Mouse (Mus musculus) A20 (cell line): ENCODE results near the gene Jade1.

Source experiments
- DNase-seq: peaks from one replicate; pipeline ENCODE4 v3.0.0-alpha.2; 2011; ENCODE audit warnings: low read depth, low spot score

Gene Jade1

DNA sequence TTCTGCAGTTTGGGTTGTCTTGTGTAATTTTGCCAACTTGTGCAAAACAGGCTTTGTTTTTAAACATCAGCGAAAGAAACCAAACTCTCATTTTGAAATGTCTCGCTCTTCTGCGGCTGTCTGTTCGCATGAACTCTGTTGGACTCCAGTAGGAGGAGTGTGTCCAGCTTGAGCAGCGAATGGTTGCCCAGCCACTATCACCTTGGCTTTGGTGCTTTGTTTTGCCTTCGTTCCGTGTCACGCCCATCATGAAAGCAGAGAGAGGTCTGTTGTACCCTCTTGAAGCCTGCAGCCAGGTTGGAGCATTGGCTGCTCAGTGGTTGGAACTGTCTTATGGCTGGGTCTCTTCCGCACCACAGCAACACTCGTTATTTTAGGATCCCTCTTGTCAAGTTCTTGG, 43.7 kb downstream of the Jade1 start:
- no peak for DNase-seq

- DNase-seq, result peak; percentile 50
These were observed 44.5 kb downstream of the Jade1 start for GRCm38 (mm10) chr3:41599806-41600589.

- DNase-seq, result no peak
These were observed 45.9 kb downstream of the Jade1 start for GRCm38 (mm10) chr3:41601226-41602020.

- no peak for DNase-seq
These were observed 47.4 kb downstream of the Jade1 start for GRCm38 (mm10) chr3:41602933-41603332.

- no peak for DNase-seq
These were observed 48.0 kb downstream of the Jade1 start for GRCm38 (mm10) chr3:41603470-41604019.

DNA sequence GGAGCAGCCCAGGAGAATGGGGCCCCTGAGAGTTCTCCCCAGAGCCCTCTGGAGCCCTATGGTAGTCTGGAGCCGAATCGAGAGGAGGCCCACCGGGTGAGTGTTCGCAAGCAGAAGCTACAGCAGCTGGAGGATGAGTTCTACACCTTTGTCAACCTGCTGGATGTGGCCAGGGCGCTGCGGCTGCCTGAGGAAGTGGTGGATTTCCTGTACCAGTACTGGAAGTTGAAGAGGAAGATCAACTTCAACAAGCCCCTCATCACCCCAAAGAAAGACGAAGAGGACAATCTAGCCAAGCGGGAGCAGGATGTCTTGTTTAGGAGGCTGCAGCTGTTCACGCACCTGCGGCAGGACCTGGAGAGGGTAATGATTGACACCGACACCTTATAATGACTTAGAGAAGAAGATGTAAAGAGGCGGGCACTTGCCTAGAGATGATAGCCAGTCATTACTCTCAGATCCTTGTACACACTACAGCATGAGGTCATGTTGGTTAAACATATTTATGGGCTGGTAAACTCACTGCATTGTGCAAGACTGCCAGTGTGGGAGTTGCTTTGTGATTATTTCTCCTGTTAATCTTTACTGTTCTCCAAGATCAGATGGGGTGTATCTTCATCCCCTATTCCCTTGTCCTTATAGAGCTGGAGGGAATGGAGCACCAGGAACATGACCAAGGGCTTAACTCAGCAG, 49.2 kb downstream of the Jade1 start:
- DNase-seq, result no peak

DNA sequence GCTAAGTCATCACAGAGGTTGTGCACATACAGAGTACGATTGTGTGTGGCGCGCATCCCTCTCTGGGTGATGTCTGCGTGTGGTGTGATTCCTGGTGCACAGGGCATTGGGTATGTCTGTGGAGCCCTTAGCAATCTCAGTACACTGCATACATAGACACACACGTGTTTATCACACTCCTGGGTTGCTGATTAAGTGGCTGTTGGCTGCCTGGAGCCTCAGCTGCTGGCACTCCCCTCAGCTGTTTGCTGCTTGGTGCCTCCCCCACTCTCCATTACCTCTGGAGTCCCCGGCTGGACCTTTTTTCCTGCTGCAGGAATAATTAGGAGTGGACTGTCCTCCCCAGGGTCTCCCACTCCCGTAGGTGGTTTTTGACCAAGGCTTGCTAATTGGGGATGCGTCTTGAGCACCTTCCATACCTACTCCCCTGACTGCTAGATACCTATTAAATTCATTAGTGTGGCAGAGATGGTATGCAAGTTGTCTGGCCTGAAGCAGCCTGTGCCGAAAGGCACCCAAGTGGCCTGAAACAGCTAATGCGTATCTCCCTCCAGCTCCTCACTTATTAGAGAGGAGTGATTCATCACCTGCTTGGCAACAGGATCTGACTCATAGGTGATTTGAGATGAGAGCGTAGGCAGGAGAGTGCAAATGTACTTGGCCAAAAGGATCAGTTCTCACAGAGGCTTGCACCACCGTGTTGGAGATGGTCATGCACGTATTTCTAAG, 50.2 kb downstream of the Jade1 start:
- DNase-seq, result no peak

DNA sequence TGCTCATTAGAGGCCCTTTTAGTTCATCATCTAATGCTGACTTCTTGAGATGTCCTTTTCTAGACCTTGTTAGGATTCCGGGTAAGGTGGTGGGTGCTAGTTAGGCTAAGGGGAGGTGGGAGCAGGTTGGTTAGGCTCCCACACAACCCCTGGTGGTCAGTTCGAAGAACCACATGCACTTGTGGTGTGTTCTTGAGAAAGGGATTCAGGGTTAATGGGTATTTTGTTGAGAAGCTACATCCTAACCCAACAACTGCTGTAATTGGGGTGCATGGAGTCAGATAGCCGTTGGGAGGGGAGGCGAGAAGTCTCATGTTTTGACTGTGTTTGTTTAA, 50.8 kb downstream of the Jade1 start:
- DNase-seq, result peak; percentile 5

GRCm38 (mm10) chr3:41607050-41607449, 51.5 kb downstream of the Jade1 start:
- DNase-seq, result no peak

DNA sequence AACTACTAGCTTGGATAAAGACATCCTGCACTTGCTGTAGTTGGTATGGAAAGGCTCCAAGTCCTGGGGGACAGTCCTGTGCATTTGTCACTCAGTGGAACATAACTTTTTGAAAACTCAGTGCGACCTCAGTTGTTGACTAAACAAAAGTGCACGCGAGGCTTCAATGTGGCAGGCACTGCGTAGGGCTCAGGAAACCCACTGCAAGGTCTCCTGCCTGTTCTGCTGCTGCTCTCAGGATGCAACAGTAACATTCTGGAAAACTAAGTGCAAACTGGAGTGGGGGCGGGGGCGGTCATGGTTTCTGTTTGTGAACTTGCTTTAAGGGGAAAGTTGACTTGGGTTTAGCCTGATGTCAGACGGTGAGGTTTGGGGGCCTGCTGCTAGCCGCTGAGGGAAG, 51.9 kb downstream of the Jade1 start:
- DNase-seq, result no peak

DNA sequence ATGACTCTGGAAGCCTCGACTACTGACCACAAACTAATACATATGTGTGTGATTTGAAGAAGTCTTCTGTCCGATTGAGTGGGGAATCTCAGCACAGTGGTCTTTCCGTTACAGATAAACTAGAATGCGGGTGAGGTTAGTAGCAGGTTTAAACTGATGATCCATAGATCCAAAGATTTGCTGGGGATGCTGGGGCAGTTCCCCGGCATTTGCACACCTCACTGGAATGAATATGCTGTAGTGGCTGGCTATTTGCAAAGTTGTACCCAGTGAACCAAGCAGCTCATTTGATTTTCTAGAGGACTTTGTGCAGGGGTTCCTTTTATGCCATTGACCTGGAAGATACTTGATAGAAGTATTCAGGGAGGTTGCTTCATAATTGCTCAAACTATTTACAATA, 53.5 kb downstream of the Jade1 start:
- DNase-seq, result no peak

- peak; percentile 39 for DNase-seq
These were observed 56.7 kb downstream of the Jade1 start for GRCm38 (mm10) chr3:41612211-41612610.

DNA sequence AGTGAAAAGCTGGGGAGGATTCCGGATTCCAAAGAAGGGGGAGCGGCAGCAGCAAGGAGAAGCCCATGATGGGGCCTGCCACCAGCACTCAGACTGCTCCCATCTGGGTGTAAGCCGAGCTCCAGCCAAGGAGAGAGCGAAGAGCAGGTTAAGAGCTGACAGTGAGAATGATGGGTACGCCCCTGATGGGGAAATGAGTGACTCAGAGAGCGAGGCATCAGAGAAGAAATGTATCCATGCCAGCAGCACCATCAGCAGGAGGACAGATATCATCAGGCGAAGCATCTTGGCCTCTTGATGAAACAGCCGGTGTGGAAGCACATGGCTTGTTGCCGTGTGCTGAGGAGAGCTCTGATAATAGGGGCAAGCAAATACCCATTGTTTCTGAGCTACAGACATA, 58.2 kb downstream of the Jade1 start:
- DNase-seq, result no peak

DNA sequence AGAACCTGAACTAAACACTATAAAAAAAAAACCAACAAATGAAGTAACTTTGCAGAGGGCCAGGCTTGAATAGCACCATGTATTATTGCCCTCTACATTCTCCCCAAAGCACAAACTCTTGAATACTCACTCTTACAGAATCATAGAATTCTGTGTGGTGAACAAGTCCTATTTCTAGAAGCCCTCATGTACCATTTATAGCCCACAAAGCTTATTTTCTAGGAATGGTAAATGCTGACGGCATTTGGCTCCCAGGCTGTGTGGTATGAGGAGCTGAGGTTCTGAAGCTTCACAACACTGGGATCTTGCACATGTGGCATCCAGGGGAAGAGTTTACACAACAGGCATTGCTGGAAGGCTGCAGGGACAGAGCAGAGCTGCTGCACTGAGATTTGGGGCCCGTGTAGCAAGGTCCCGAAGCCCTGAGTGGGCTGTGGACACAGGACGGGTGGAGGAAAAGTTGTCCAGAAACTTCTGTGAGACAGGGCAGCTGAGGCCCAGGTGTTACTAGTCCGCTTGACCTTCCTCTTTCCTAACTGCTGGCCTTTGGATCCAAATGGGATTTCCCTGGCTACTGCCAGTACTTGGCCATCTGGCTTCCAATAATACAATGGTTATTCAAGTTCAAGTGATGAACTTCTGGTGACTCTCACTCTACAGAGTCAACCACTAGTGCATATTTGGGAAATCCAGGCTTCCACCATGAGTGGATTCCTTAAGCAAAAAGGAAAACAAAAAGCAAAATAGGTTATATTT, 58.9 kb downstream of the Jade1 start:
- DNase-seq, result no peak

DNA sequence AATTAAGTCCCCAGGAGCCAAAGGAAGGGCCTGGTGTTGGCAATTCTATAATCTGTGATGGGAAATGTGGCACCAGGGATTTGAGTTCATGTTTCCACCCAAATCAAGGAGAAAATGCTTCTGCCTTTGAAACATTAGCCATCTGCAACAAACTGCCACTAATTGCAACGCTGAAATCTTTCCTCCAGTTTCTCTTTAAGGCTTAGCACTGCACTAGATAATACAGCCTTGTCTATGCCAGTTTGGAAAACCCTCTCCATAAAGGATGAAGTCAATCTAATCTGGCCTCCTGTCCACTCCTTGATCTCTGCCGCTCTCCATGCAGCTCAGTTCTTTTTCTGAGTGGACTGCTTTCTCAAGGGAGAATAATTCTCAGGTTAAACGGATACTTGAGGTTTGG, 62.5 kb downstream of the Jade1 start:
- no peak for DNase-seq

DNA sequence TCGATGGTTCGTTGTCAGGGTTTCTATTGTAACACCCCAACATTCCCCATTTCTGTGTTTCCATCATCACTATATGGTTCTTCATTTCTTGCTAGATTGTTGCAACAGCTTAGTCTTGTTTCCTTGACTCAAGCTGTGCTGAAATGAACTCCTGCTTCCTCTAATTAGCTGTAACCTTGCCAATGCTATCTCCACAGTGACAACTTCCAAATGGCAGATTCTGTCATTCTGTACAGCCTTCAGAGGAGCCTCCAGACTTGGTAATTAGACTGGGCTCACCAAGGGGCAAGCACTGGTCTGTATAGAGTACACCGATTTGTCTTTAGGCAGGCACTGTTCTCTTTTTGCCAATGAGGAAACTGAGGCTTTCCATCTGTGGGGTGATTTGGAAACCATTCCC, 63.0 kb downstream of the Jade1 start:
- DNase-seq, result no peak

GRCm38 (mm10) chr3:41620971-41621370, 65.4 kb downstream of the Jade1 start:
- DNase-seq, result no peak

GRCm38 (mm10) chr3:41655642-41656041, 100.1 kb downstream of the Jade1 start:
- DNase-seq, result peak; percentile 7
